Mouse (Mus musculus): Measurements from ENCODE around the gene Mrpl39.

Mrpl39 gene

GRCm38 (mm10) chr16:84698708-84699107, 36.8 kb downstream of the Mrpl39 start:
- DNase-seq (ENCODE audit: low read depth): no peak

- DNase-seq (ENCODE audit: low read depth): no peak
These were observed 39.4 kb downstream of the Mrpl39 start for GRCm38 (mm10) chr16:84696178-84696577.

GRCm38 (mm10) chr16:84681991-84682390, 53.6 kb downstream of the Mrpl39 start:
- peak; percentile 23 for DNase-seq (ENCODE audit: low read depth)

GRCm38 (mm10) chr16:84680760-84681159, 54.8 kb downstream of the Mrpl39 start:
- peak; percentile 15 for DNase-seq (ENCODE audit: low read depth)

- no peak for DNase-seq (ENCODE audit: low read depth)
These were observed 58.2 kb downstream of the Mrpl39 start for GRCm38 (mm10) chr16:84677292-84677691.

All from induced T-regulatory cell, adult 2 months (primary cell).